Mouse (Mus musculus): Measurements from ENCODE around the gene Nek10. TPM values are rescaled to one million over a fixed set of nuclear protein-coding genes. Genes with fewer than 3 reads are reported as not detected.

Gene Nek10
- polyA plus RNA-seq, 1 experiment = not detected

- 72% methylated on average over 4 of the region's 4 CpGs for WGBS
- no peak overlapping the region for H3K27ac ChIP-seq (ENCODE audit: control insufficient read depth, insufficient read depth, low read depth, low read length, poor library complexity)
- H3K4me3 ChIP-seq (replicated peaks; ENCODE audit: control insufficient read depth, low read depth, low read length) = no peak overlapping the region
- no peak for TF ChIP-seq CTCF (IDR thresholded peaks at IDR 0.05; ENCODE audit: control insufficient read depth, insufficient read depth, low read length)
- no peak for TF ChIP-seq POLR2A (IDR thresholded peaks at IDR 0.05; ENCODE audit: borderline replicate concordance, control insufficient read depth, low read depth, low read length)
- no peaks in the 10 kb centered on the region for H3K4me1 ChIP-seq (ENCODE audit: control insufficient read depth, insufficient read depth, low read length)
Measured at GRCm38 (mm10) chr14:15048186-15048585, 245.0 kb downstream of the Nek10 start.

DNA sequence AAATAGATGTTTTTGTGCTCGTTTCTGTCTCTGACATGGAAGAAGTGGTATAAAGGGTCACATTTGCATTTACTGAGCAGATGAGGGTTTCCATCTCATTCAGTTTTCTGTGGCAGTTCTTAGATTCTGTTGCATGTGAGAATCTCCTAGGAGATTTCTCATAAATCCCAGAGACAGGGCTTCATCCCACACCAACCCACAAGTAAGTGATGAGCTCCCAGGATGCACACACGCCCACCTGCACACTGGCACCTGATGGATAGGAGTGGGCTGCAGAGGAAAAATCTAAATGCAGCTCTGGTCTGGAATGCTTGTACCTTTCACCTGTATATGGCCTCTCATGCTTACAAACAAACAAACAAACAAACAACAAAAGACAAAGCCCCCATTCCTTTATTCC is 258.3 kb downstream of the Nek10 start:
- Histone ChIP-seq H3K27ac (ENCODE audit: control insufficient read depth, insufficient read depth, low read depth, low read length, poor library complexity) (no peak overlapping the region), H3K4me1 (ENCODE audit: control insufficient read depth, insufficient read depth, low read length) (peaks cover 1% of the 10 kb centered on the region; the same call in 1 of the 2 replicates), H3K4me3 (replicated peaks; ENCODE audit: control insufficient read depth, low read depth, low read length) (no peak overlapping the region)
- 52% methylated on average over 2 of the region's 2 CpGs for WGBS
- TF ChIP-seq CTCF (IDR thresholded peaks at IDR 0.05; ENCODE audit: control insufficient read depth, insufficient read depth, low read length) (no peak), POLR2A (IDR thresholded peaks at IDR 0.05; ENCODE audit: borderline replicate concordance, control insufficient read depth, low read depth, low read length) (no peak)

Other genes with a start within 250 kb of the Nek10 start
- 5.6 and 11.0 TPM in 2 replicates for gene Slc4a7, start 101.1 kb upstream of the Nek10 start, polyA plus RNA-seq (2011; ENCODE audit: insufficient read depth, insufficient read length, low replicate concordance, missing spikeins)

All from bone marrow, adult 2 months (tissue).